In genomic region chr1:183179316-183179715, GRCm38 (mm10) we compare ENCODE assay signal across 21 mouse cellular contexts. TPM values are rescaled to one million over a fixed set of nuclear protein-coding genes. Genes with fewer than 3 reads are reported as not detected.
DNase-seq lines count a peak whose midpoint lies in the region; ATAC-seq and TF ChIP-seq lines count a peak whose summit lies in the region.
"Had no signal": no experiment of that assay in that cellular context is flagged by ENCODE, and none has a peak within 500 bp of the region (broad histone marks: within the 10 kb centered on the region; RNA-seq: fewer than 3 reads in every experiment).

No protein-coding gene starts in this region.

- peaks cover 21% of the 10 kb centered on the region for H3K4me1 ChIP-seq in heart, embryonic 11.5 days (ENCODE audit: control insufficient read depth, insufficient read depth, low read length)
- peaks cover 15% of the 10 kb centered on the region for H3K4me1 ChIP-seq in heart, postnatal 0 days (ENCODE audit: control insufficient read depth, insufficient read depth)
- H3K4me1 ChIP-seq in thymus, adult 2 months (replicated peaks; ENCODE audit: control insufficient read depth, insufficient read depth, low read length), result peaks cover 17% of the 10 kb centered on the region

- WGBS in heart, embryonic 11.5 days (ENCODE audit: insufficient replicate concordance), result 88% methylated on average over 5 of the region's 5 CpGs
- 89% methylated on average over 5 of the region's 5 CpGs for WGBS in heart, postnatal 0 days
- WGBS in thymus, adult 2 months, result 76% methylated on average over 5 of the region's 5 CpGs

- TF ChIP-seq CTCF in heart, postnatal 0 days (IDR thresholded peaks at IDR 0.05; ENCODE audit: low read depth), result no peak
- no peak for TF ChIP-seq CTCF in thymus, adult 2 months (IDR thresholded peaks at IDR 0.05; ENCODE audit: borderline replicate concordance, control insufficient read depth, extremely low read depth, insufficient read depth, low read length, poor library complexity)

- 0 out of 2 replicates have a peak overlapping the region, but pooled peaks have one; percentile 3 for H3K27ac ChIP-seq in heart, embryonic 11.5 days (ENCODE audit: low read depth, low read length)
- peak overlapping the region; percentile 34; the same call in 1 of the 2 replicates for H3K27ac ChIP-seq in heart, postnatal 0 days (ENCODE audit: low read depth)
- 0 out of 2 replicates have a peak overlapping the region, but pooled peaks have one; percentile 24 for H3K27ac ChIP-seq in thymus, adult 2 months (ENCODE audit: control insufficient read depth, insufficient read depth, low read length)
- H3K27ac ChIP-seq: embryonic facial prominence, embryonic 12.5 days; forebrain, embryonic 15.5 days; hindbrain, embryonic 12.5 days had no signal

- no peak for DNase-seq in heart, adult 8-10 months (ENCODE audit: low spot score)
- DNase-seq in heart, postnatal 0 days (ENCODE audit: low spot score), result no peak
- DNase-seq in heart, postnatal 36 days, result no peak
- no peak for DNase-seq in thymus, adult 2 months
- DNase-seq in thymus, postnatal 25 days, result no peak
- no peak for DNase-seq in left cerebral cortex, postnatal 36 days (ENCODE audit: low spot score in 2 of 2)
- DNase-seq in layer of hippocampus, adult 18-20 months (ENCODE audit: low spot score in 2 of 2), result no peak
- DNase-seq: adrenal gland, postnatal 14 days; cerebellum, adult 11-12 months; cerebellum, adult 9-10 months; cerebellum, postnatal 25 days; gastrocnemius, postnatal 10 days; heart, postnatal 4 days had no signal

- TF ChIP-seq POLR2A in thymus, adult 2 months (IDR thresholded peaks at IDR 0.05; ENCODE audit: control insufficient read depth, extremely low read depth, insufficient read depth, low read length, poor library complexity), result no peak

- no peak for ATAC-seq in heart, embryonic 11.5 days (replicated peaks; ENCODE audit: insufficient number of reproducible peaks, low FRiP score, low TSS enrichment)
- no peak for ATAC-seq in heart, postnatal 0 days (ENCODE audit: insufficient read depth, low read depth)
- ATAC-seq: activated CD4-positive, CD25-positive, alpha-beta regulatory T cell, adult 4 months; forebrain, embryonic 15.5 days; hindbrain, embryonic 16.5 days; inflammation-experienced regulatory T-cells, adult 6 months; Patski had no signal

- TF ChIP-seq EP300 in heart, postnatal 0 days (IDR thresholded peaks at IDR 0.05; ENCODE audit: low read depth), result no peak

- no peaks in the 10 kb centered on the region for H3K9me3 ChIP-seq in heart, embryonic 11.5 days (replicated peaks; ENCODE audit: control insufficient read depth, low read length)
- H3K9me3 ChIP-seq in heart, postnatal 0 days (replicated peaks; ENCODE audit: control insufficient read depth, low read length), result no peaks in the 10 kb centered on the region
- H3K9me3 ChIP-seq: embryonic facial prominence, embryonic 12.5 days; forebrain, embryonic 15.5 days; hindbrain, embryonic 12.5 days had no signal

- H3K9ac ChIP-seq in heart, embryonic 11.5 days (ENCODE audit: low read depth, low read length), result no peak overlapping the region
- H3K9ac ChIP-seq in heart, postnatal 0 days (replicated peaks; ENCODE audit: low read depth, low read length), result no peak overlapping the region
- H3K9ac ChIP-seq: embryonic facial prominence, embryonic 12.5 days; forebrain, embryonic 15.5 days; hindbrain, embryonic 12.5 days had no signal

- H3K4me2 ChIP-seq in heart, embryonic 11.5 days, result no peak overlapping the region
- H3K4me2 ChIP-seq in heart, postnatal 0 days (ENCODE audit: low read depth, low read length), result no peak overlapping the region
- H3K4me2 ChIP-seq: embryonic facial prominence, embryonic 12.5 days; forebrain, embryonic 15.5 days; hindbrain, embryonic 12.5 days had no signal

- intact Hi-C loops in heart, postnatal 36 days (cut with DNase I), result no loop called here
- intact Hi-C loops in left cerebral cortex, postnatal 36 days (cut with DNase I), result no loop called here

- no peaks in the 10 kb centered on the region for H3K27me3 ChIP-seq in heart, embryonic 11.5 days (ENCODE audit: control insufficient read depth, insufficient read depth, low read length)
- no peaks in the 10 kb centered on the region for H3K27me3 ChIP-seq in heart, postnatal 0 days (ENCODE audit: control insufficient read depth, insufficient read depth, low read length)
- no peaks in the 10 kb centered on the region for H3K27me3 ChIP-seq in thymus, adult 2 months (ENCODE audit: control insufficient read depth, insufficient read depth, low read length)
- H3K27me3 ChIP-seq: embryonic facial prominence, embryonic 12.5 days; forebrain, embryonic 15.5 days; hindbrain, embryonic 12.5 days; Patski had no signal

- no peak overlapping the region for H3K4me3 ChIP-seq in heart, embryonic 11.5 days (ENCODE audit: low read depth, low read length)
- H3K4me3 ChIP-seq in heart, postnatal 0 days (ENCODE audit: low read depth, low read length), result no peak overlapping the region
- no peak overlapping the region for H3K4me3 ChIP-seq in thymus, adult 2 months (ENCODE audit: control insufficient read depth, insufficient read depth, low read length)
- H3K4me3 ChIP-seq: embryonic facial prominence, embryonic 12.5 days; forebrain, embryonic 15.5 days; hindbrain, embryonic 12.5 days had no signal

- H3K36me3 ChIP-seq in heart, embryonic 11.5 days (ENCODE audit: control insufficient read depth, insufficient read depth, low read length), result no peaks in the 10 kb centered on the region
- no peaks in the 10 kb centered on the region for H3K36me3 ChIP-seq in heart, postnatal 0 days (replicated peaks; ENCODE audit: control insufficient read depth, insufficient read depth, low read length)
- no peaks in the 10 kb centered on the region for H3K36me3 ChIP-seq in thymus, adult 2 months (ENCODE audit: control insufficient read depth, insufficient read depth, low read length)
- H3K36me3 ChIP-seq: embryonic facial prominence, embryonic 12.5 days; forebrain, embryonic 15.5 days; hindbrain, embryonic 12.5 days had no signal

RNA-seq across cellular contexts. Expression of gene Disp1, which starts 42.0 kb away (rescaled TPM):
- polyA plus RNA-seq in heart, embryonic 11.5 days (2014; fragmentation: Nextera tagmentation; extraction: Ambion mirVana), result 11.8 and 12.6 TPM in 2 replicates
- total RNA-seq in heart, adult 8-10 months (2022), result 1 to 10 TPM; 7.9 to 8.9 (median 8.0) TPM
- 8.1 and 11.9 TPM in 2 replicates for total RNA-seq in heart, postnatal 0 days (2014; rRNA removed; ENCODE audit: low replicate concordance)
- 5.8 and 6.0 TPM in 2 replicates for polyA plus RNA-seq in heart, postnatal 0 days (2015; fragmentation: Nextera tagmentation; extraction: Ambion mirVana)
- total RNA-seq in heart, postnatal 36 days (2021), result 1 to 10 TPM; 5.6 to 7.0 TPM
- 28.9 and 29.7 TPM in 2 replicates for polyA plus RNA-seq in thymus, adult 2 months (2012; rRNA removed)
- total RNA-seq in left cerebral cortex, postnatal 36 days (2021), result 1 to 10 TPM; 5.6 to 6.8 TPM
- 1 to 10 TPM; 4.8 to 5.5 TPM for total RNA-seq in layer of hippocampus, adult 18-20 months (2021)
